In the genomic region with DNA sequence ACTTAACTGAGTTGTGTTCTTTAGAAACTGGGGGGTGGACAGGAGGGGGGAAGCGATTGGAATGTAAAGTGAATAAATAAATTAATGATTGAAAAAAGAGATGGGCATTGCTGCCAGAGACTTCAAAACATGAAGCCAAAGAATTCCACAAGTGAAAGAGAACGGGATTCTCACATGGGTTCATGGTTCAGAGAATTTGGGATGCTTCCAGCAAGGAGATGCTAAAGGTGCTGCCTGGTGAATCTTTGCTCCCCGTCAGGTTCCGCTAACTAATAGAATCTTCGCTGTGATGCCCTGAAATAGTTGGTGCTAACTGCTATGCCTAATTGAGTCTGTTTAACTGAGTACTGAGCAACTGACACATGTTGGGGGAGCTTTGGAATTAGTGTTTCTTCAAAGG, we compare ENCODE assay signal across 15 mouse cellular contexts.
"Had no signal": no experiment of that assay in that cellular context is flagged by ENCODE, and none has a peak within 500 bp of the region (broad histone marks: within the 10 kb centered on the region; RNA-seq: fewer than 3 reads in every experiment).

No protein-coding gene starts in this region.

- DNase-seq: retina, postnatal 1 day; right cerebral cortex, adult 18-20 months; right cerebral cortex, postnatal 14 days; right cerebral cortex, postnatal 25 days; right cerebral cortex, postnatal 4 days; spleen, adult 18-20 months; thymus, adult 18-20 months; thymus, adult 2 months; thymus, postnatal 14 days; thymus, postnatal 25 days; thymus, postnatal 36 days; thymus, postnatal 4 days had no signal

- H3K36me3 ChIP-seq: neural tube, embryonic 15.5 days; stomach, embryonic 15.5 days had no signal

- H3K27ac ChIP-seq: neural tube, embryonic 15.5 days; stomach, embryonic 15.5 days; stomach, postnatal 0 days had no signal

- H3K27me3 ChIP-seq: neural tube, embryonic 15.5 days; stomach, embryonic 15.5 days had no signal

- H3K4me3 ChIP-seq: neural tube, embryonic 15.5 days; stomach, embryonic 15.5 days had no signal

- H3K9me3 ChIP-seq: neural tube, embryonic 15.5 days; stomach, embryonic 15.5 days had no signal

- H3K9ac ChIP-seq: neural tube, embryonic 15.5 days; stomach, embryonic 15.5 days had no signal

- H3K4me2 ChIP-seq: neural tube, embryonic 15.5 days; stomach, embryonic 15.5 days had no signal

- H3K4me1 ChIP-seq: neural tube, embryonic 15.5 days; stomach, embryonic 15.5 days had no signal
